Mouse (Mus musculus) forebrain, embryonic 16.5 days (tissue): ENCODE results near the gene Dusp27. TPM values are rescaled to one million over a fixed set of nuclear protein-coding genes. Genes with fewer than 3 reads are reported as not detected.

Experiments used
- ATAC-seq: fragments of 200-750 bp; cut with Nextera tagmentation; 2 replicates; pipeline ENCODE4 v1.8.0; 2017; ENCODE audit warnings: mild to moderate bottlenecking, moderate library complexity
- H3K27ac ChIP-seq: fragments of 300-500 bp; sonication (generic); 2 replicates; pipeline ENCODE4 v1.5.1; 2014; ENCODE audit warnings: low read length, control low read depth
- H3K27me3 ChIP-seq: fragments of 300-500 bp; sonication (generic); replicated peaks from 2 replicates; pipeline ENCODE4 v1.6.1; 2014; ENCODE audit warnings: low read length; ENCODE audit not compliant: control insufficient read depth, insufficient read depth
- H3K36me3 ChIP-seq: fragments of 300-500 bp; sonication (generic); 2 replicates; pipeline ENCODE4 v1.6.1; 2014; ENCODE audit not compliant: control insufficient read depth, insufficient read depth
- H3K4me1 ChIP-seq: fragments of 300-500 bp; sonication (generic); replicated peaks from 2 replicates; pipeline ENCODE4 v1.6.1; 2014; ENCODE audit warnings: low read length; ENCODE audit not compliant: control insufficient read depth, insufficient read depth
- H3K4me2 ChIP-seq: fragments of 300-500 bp; sonication (generic); 2 replicates; pipeline ENCODE4 v1.6.1; 2014; ENCODE audit warnings: mild to moderate bottlenecking, low read length, control low read depth
- H3K4me3 ChIP-seq: fragments of 300-500 bp; sonication (generic); replicated peaks from 2 replicates; pipeline ENCODE4 v1.5.1; 2014; ENCODE audit warnings: mild to moderate bottlenecking, low read length, control low read depth
- H3K9ac ChIP-seq: fragments of 300-500 bp; sonication (generic); replicated peaks from 2 replicates; pipeline ENCODE4 v1.6.1; 2014; ENCODE audit warnings: low read depth, low read length, control low read depth
- H3K9me3 ChIP-seq: fragments of 300-500 bp; sonication (generic); 2 replicates; pipeline ENCODE4 v1.6.1; 2016; ENCODE audit warnings: low read length; ENCODE audit not compliant: control insufficient read depth
- WGBS: fragments of 180-500 bp; shearing (Covaris S2); extraction: QIAGEN DNeasy Blood & Tissue Kit; methylation state at CpG from one replicate; pipeline ENCODE4 v1.1.7; 2014; 5-methylcytosine and 5-hydroxymethylcytosine counted together
- polyA plus RNA-seq: library from polyadenylated mRNA; unstranded; fragments of >200 nt; fragmentation: Nextera tagmentation; extraction: Ambion mirVana; gene quantifications from 2 replicates; pipeline ENCODE4 v1.2.1, GENCODE M21; 2015

Dusp27 gene
- polyA plus RNA-seq: 1.1 and 1.3 TPM in 2 replicates

DNA sequence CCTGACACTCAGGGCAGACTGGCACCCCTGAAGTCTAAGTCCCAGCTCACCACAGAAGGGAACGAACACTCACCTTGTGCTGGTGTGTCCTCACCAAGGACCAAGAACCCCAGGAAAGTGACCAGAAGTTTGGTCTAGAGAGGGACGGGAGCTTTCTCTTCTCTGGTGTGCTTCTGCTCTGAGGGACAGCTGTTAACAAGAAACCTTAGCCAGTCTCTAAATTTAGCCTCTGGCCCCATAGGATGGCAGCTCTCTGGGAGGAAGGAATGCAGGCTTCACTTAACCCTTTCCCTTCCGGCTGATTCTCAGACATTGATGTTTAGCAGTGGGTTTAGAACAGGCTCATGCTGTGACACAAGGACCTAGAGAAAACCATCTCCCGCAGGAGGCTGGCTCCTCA is at the start of gene Dusp27:
Gene Dusp27, minus strand, starts transcription at position 204 of the 400 bp plus-strand sequence.
- Histone ChIP-seq H3K4me1 (no peaks in the 10 kb centered on the region; the same call in 1 of the 2 replicates), H3K27ac (no peak within 1 kb of the TSS), H3K36me3 (no peaks in the 10 kb centered on the region), H3K4me3 (no peak within 1 kb of the TSS), H3K9ac (no peak within 1 kb of the TSS), H3K4me2 (no peak within 1 kb of the TSS), H3K9me3 (no peaks in the 10 kb centered on the region), H3K27me3 (no peaks in the 10 kb centered on the region)
- 70% methylated on average over 4 of the region's 4 CpGs for WGBS
- ATAC-seq: no peak

GRCm38 (mm10) chr1:166173621-166174020 is 45.9 kb upstream of the Dusp27 start:
- WGBS: 82% methylated on average over 9 of the region's 9 CpGs
- ATAC-seq: no peak
- Histone ChIP-seq H3K27ac (no peak overlapping the region), H3K9ac (no peak overlapping the region), H3K4me1 (no peaks in the 10 kb centered on the region), H3K9me3 (no peaks in the 10 kb centered on the region), H3K4me3 (no peak overlapping the region), H3K27me3 (no peaks in the 10 kb centered on the region), H3K4me2 (no peak overlapping the region), H3K36me3 (no peaks in the 10 kb centered on the region)

- Histone ChIP-seq H3K9ac (no peak overlapping the region), H3K36me3 (no peaks in the 10 kb centered on the region), H3K4me3 (no peak overlapping the region), H3K9me3 (no peaks in the 10 kb centered on the region), H3K27ac (no peak overlapping the region), H3K27me3 (no peaks in the 10 kb centered on the region), H3K4me2 (no peak overlapping the region), H3K4me1 (no peaks in the 10 kb centered on the region)
- WGBS: 70% methylated on average over 3 of the region's 3 CpGs
- no peak for ATAC-seq
These were observed 45.3 kb upstream of the Dusp27 start for GRCm38 (mm10) chr1:166172992-166173391.

DNA sequence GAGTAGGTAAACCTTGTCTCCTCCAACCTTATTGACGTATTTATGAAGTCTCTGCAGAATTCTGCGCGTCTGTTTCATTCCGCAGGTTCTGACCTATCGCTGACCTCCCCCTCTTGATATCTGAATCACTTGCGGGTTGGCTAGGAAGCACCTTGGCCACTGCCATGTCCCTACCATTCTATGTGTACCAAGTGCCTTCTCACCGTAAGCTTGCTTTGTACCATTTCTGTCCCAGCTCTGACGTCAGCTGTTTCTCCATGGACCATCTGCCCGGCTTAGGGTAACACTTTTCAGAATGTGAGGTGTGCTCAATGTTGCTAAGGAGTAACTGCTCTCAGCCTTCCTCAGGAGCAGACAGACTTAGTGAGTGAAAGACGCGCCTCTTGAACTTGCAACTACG is 43.1 kb upstream of the Dusp27 start:
- Histone ChIP-seq H3K9ac (no peak overlapping the region), H3K9me3 (no peaks in the 10 kb centered on the region), H3K4me2 (no peak overlapping the region), H3K4me1 (no peaks in the 10 kb centered on the region), H3K27ac (no peak overlapping the region), H3K27me3 (no peaks in the 10 kb centered on the region), H3K4me3 (no peak overlapping the region), H3K36me3 (no peaks in the 10 kb centered on the region)
- WGBS: 96% methylated on average over 12 of the region's 12 CpGs
- ATAC-seq: no peak

DNA sequence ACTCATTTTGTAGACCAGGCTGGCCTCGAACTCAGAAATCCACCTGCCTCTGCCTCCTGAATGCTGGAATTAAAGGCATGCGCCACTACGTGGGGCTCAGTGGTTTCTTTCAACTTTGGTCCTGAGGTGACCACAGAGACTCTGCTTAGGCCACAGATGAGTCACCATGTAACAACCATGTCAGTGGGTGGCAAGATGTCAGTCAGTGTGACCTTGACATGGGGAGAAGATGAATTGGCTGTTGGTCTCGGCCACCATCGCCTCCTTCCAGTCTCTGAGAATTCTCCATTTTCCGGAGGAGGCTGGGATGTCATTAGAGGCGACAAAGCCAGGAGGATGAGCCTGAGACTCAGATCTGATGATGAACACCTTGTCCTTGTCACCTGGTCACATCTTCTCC is 42.0 kb upstream of the Dusp27 start:
- no peak overlapping the region for H3K4me2 ChIP-seq
- no peaks in the 10 kb centered on the region for H3K36me3 ChIP-seq
- no peak overlapping the region for H3K9ac ChIP-seq
- 92% methylated on average over 7 of the region's 7 CpGs for WGBS
- no peaks in the 10 kb centered on the region for H3K9me3 ChIP-seq
- H3K4me1 ChIP-seq: no peaks in the 10 kb centered on the region
- H3K27ac ChIP-seq: no peak overlapping the region
- ATAC-seq: no peak
- no peak overlapping the region for H3K4me3 ChIP-seq
- no peaks in the 10 kb centered on the region for H3K27me3 ChIP-seq

DNA sequence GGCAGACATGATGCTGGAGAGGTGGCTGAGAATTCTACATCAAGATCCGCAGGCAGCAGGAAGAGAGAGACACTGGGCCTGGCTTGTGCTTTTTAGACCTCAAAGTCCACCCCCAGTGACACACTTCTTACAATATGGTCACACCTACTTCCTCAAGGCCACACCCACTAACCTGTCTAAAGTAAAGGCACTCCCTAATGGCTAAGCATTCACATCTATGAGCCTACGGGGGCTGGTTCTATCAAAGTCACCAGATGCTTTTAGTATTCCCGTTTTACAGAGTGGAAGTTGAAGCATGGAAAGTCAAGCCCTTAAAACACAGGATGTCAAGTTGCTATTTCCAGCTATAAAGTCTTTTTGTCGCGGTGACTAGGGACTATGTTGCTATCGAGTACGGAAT is 40.3 kb upstream of the Dusp27 start:
- ATAC-seq: no peak
- Histone ChIP-seq H3K9ac (no peak overlapping the region), H3K9me3 (no peaks in the 10 kb centered on the region), H3K4me3 (no peak overlapping the region), H3K4me1 (no peaks in the 10 kb centered on the region), H3K36me3 (no peaks in the 10 kb centered on the region), H3K4me2 (no peak overlapping the region), H3K27ac (no peak overlapping the region), H3K27me3 (no peaks in the 10 kb centered on the region)
- WGBS: 96% methylated on average over 7 of the region's 7 CpGs

DNA sequence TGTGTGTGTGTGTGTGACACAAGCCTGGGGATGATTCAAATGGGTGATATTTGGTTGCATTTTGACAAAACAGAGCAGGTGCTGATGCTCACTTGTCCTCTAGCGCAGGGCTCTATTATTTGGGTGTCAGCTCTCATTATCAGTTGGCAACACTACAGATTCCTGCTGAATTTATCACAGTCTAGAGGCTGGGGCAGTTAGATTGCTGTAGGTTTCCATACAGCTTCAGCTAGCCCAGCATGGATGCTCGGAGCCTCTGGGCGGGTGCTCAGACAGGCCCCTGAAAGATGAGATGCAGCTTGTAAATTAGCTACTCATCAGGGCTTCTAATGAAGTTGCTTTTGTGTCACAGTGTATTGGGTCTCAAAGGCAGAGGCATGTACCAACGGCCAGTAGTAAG is 39.7 kb upstream of the Dusp27 start:
- no peaks in the 10 kb centered on the region for H3K27me3 ChIP-seq
- H3K27ac ChIP-seq: no peak overlapping the region
- H3K4me2 ChIP-seq: no peak overlapping the region
- H3K36me3 ChIP-seq: no peaks in the 10 kb centered on the region
- no peak overlapping the region for H3K4me3 ChIP-seq
- no peaks in the 10 kb centered on the region for H3K9me3 ChIP-seq
- 0 out of 2 replicates have a peak, but pooled peaks have one; percentile 33 for ATAC-seq
- no peak overlapping the region for H3K9ac ChIP-seq
- no peaks in the 10 kb centered on the region for H3K4me1 ChIP-seq
- 55% methylated on average over 4 of the region's 4 CpGs for WGBS

DNA sequence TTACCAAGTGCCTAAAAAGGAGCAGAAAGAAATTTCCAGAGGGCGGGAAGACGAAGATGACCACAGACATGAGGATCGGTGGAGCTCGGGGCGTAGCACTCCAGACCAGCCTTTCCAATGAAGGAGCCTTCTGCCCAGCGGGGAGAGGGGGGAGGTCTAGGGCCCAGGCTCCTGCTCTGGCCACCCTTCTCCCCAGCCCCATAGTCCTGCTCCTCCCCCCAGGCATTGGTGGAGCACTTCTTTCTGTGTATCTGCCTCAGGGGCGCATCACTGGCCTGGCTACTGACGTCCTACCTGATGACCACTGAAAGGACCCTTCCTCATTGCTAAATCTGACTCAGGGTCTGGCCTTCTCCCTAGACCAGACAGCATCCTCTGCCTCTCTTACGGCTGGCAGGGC is 37.4 kb upstream of the Dusp27 start:
- Histone ChIP-seq H3K27ac (no peak overlapping the region), H3K9ac (no peak overlapping the region), H3K4me3 (no peak overlapping the region), H3K36me3 (no peaks in the 10 kb centered on the region), H3K27me3 (no peaks in the 10 kb centered on the region), H3K4me2 (no peak overlapping the region), H3K4me1 (peaks cover 4% of the 10 kb centered on the region), H3K9me3 (no peaks in the 10 kb centered on the region)
- ATAC-seq: no peak
- 89% methylated on average over 9 of the region's 9 CpGs for WGBS

- H3K9ac ChIP-seq: no peak overlapping the region
- H3K4me2 ChIP-seq: no peak overlapping the region
- WGBS: 93% methylated on average over 14 of the region's 14 CpGs
- H3K27ac ChIP-seq: no peak overlapping the region
- no peaks in the 10 kb centered on the region for H3K36me3 ChIP-seq
- ATAC-seq: no peak
- H3K9me3 ChIP-seq: no peaks in the 10 kb centered on the region
- no peak overlapping the region for H3K4me3 ChIP-seq
- H3K27me3 ChIP-seq: no peaks in the 10 kb centered on the region; the same call in 1 of the 2 replicates
- peaks cover 4% of the 10 kb centered on the region for H3K4me1 ChIP-seq
These were observed 36.9 kb upstream of the Dusp27 start for GRCm38 (mm10) chr1:166164580-166164979.
